Mouse (Mus musculus): ENCODE data around the gene Tpsg1.

Tpsg1 gene

DNA sequence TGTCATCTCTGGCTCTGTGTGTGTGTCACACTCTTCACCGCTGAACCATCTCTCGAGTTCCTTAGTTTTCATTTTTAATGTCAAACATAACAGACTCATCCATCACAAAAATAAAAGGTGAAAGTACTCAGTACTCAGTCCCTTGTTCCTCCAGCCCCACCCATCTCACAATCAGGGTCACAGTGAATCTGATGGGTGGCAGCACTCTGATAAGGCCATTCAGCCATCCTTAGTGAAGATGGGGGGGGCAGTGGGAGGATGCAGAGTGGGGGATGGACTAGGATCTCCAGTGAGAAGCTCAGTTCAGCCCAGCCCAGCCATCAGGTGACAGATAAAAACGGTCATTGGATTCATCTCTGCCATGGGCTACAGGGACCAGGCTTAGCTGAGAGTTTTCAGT lies at the start of gene Tpsg1:
Tpsg1 (plus strand) TSS at position 301 of the 400 bp plus-strand sequence.
- no peak for DNase-seq (ENCODE audit: low spot score)

GRCm38 (mm10) chr17:25320819-25321218 lies 48.3 kb upstream of the Tpsg1 start:
- DNase-seq (ENCODE audit: low spot score): no peak

GRCm38 (mm10) chr17:25322930-25323329 lies 46.1 kb upstream of the Tpsg1 start:
- DNase-seq (ENCODE audit: low spot score): no peak

GRCm38 (mm10) chr17:25332321-25332720 lies 36.8 kb upstream of the Tpsg1 start:
- no peak for DNase-seq (ENCODE audit: low spot score)

- DNase-seq (ENCODE audit: low spot score): peak; percentile 91
Observed at GRCm38 (mm10) chr17:25333943-25334342, 35.1 kb upstream of the Tpsg1 start.

DNA sequence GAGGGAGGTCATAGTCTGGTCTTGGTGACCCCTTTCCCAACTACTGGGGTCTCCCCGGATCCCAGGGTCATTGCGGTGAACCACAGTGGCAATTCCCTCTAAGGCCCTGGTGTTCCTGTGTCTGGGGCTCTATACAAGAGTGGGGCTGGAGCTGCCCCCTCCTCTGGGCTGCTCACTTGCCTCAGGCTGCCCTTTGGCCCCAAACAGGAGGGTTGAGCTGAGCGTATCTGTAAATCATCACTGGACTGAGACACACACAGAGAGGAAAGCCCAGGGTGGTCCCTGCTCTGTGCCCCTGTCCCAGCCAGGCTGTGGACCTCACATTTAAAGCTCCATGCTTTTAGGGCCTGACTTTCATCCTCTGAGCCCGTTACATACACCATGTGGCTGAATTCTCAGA lies 30.9 kb upstream of the Tpsg1 start:
- DNase-seq (ENCODE audit: low spot score): no peak

GRCm38 (mm10) chr17:25340003-25340402 lies 29.1 kb upstream of the Tpsg1 start:
- no peak for DNase-seq (ENCODE audit: low spot score)

GRCm38 (mm10) chr17:25341490-25341889 lies 27.6 kb upstream of the Tpsg1 start:
- DNase-seq (ENCODE audit: low spot score): no peak

DNA sequence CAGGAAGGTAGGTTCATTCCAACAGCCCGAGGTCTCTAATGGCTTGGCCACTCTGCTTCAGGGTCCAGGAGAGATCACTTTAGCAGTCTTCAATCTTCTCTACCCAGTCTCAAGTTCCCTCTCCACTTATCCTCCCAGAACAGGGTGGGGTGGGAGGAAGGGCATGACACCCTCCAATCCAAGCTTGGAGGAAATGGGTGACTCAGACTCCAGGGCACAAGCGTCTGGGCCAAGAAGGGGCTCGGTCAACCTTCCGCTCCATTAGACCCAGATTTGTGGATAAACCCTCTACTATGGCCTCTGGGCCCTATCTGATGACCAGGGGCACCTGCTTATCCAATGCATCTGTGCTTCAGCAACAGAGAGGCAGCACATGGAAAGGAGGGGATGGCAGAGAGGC lies 23.6 kb upstream of the Tpsg1 start, which contains the start of gene Tpsab1:
Tpsab1 (minus strand) TSS at position 101 of the 400 bp plus-strand sequence.
- DNase-seq (ENCODE audit: low spot score): no peak

- no peak for DNase-seq (ENCODE audit: low spot score)
Observed at GRCm38 (mm10) chr17:25361291-25361690, 7.8 kb upstream of the Tpsg1 start.

- DNase-seq (ENCODE audit: low spot score): peak; percentile 73
Observed at GRCm38 (mm10) chr17:25363726-25364125, 5.3 kb upstream of the Tpsg1 start.

GRCm38 (mm10) chr17:25366005-25366404 lies 3.1 kb upstream of the Tpsg1 start, which contains the start of gene Tpsb2:
TSS of gene Tpsb2 (plus strand) at chr17:25366305.
- no peak for DNase-seq (ENCODE audit: low spot score)

DNA sequence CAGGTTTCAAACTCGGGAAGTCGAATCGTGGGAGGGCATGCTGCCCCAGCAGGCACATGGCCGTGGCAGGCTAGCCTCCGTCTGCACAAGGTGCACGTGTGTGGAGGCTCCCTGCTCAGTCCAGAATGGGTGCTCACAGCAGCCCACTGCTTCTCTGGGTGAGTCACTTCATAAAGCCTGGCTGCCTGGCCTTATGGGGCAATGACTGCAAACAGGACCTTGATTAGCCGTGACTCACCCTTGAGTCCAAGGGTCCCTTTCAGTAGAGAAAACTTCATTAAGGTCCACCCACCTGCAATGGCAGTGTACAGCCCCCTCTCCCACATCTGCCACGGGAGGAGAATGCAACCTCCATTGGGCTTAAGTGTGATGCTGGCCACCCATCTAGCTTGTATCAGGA lies 3.4 kb downstream of the Tpsg1 start:
- DNase-seq (ENCODE audit: low spot score): no peak

DNA sequence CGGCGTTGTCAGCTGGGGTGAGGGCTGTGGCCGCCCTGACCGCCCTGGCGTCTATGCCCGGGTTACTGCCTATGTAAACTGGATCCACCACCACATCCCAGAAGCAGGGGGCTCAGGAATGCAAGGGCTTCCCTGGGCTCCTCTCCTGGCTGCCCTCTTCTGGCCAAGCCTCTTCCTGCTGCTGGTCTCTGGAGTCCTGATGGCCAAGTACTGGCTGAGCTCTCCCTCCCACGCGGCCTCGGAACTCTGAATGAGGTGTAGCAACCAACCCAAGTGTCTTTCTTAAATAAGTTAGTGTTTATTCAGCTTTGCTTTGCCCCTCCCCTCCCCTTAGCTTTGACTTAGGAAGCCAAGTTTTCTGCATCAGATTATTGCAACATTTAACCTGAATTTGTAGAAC lies 4.9 kb downstream of the Tpsg1 start:
- peak; percentile 50 for DNase-seq (ENCODE audit: low spot score)

DNA sequence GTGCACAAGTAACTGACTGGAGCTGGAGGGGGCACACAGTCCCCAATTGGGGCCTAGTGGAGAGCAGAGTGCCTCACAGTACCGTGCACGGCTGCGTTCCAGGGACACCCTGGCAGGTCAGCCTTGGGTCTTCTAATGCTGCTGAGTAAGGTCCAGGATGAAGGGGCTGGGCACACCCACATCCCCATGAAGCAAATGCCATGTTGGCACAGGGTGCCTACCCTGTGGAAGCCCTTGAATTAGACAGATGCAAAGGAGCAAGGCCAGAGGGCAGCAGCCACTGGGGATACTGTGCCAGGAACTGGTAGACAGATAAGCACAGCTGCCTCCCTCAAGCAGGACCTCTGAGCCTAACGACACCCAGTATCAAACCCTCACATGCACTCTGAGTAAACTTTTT lies 25.5 kb downstream of the Tpsg1 start:
- DNase-seq (ENCODE audit: low spot score): no peak

DNA sequence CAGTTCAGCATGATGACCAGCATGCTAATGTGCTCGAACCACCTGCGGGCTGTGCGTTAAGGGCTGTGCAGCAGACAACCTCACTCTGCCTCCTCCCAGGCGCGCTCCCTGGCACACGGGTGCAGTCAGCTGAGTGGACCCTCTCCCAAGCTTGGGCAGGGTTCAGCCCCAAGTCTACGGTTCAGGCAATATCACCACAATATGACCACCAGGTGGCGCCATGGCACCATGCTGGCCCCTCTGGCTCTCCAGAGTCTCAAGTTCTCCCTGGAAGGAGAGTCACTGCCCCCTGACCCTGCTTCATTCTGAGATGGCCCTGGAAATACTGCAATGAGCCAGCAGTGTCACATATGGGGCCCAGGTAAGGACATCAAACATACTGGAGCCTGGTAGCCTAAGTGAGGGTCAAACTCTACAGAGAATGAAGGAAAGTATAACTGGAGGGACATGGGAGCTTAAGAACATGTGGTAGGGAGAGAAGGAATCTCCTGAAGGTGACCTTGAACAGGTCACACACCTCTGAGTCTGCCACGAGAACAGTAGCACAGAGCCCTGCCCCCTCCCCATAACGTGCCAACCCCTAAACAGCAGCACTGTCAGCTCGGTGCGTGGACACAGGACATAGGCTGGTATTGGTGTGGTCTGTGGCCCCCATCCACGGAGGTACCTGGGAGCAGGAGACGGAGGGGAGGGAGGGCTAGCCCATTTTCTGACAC lies 28.9 kb downstream of the Tpsg1 start:
- peak; percentile 93 for DNase-seq (ENCODE audit: low spot score)

- DNase-seq (ENCODE audit: low spot score): no peak
Observed at GRCm38 (mm10) chr17:25398520-25398838, 29.4 kb downstream of the Tpsg1 start.

- DNase-seq (ENCODE audit: low spot score): peak; percentile 89
Observed at GRCm38 (mm10) chr17:25400443-25400842, 31.4 kb downstream of the Tpsg1 start.

DNA sequence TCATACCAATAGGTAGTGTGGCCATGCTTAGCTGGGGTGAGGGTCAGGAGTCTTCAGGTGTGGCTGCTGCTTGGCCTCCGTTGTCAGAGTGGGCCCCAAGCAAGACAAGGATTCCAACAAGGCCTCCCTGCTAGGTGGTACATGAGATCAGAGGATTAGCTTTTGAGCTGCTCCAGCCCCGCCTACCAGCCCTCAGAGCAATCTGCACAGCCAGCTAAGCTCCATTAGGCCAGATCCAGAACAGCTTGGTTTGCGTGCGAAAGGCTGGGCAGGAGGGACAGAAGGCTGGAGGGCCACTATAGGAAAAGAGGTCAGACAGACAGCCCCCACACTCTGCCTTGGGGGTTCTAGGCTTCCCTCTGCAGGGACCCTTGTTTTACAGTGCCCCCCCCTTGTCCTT lies 32.4 kb downstream of the Tpsg1 start:
- no peak for DNase-seq (ENCODE audit: low spot score)

- DNase-seq (ENCODE audit: low spot score): no peak
Observed at GRCm38 (mm10) chr17:25402224-25402623, 33.2 kb downstream of the Tpsg1 start.

- no peak for DNase-seq (ENCODE audit: low spot score)
Observed at GRCm38 (mm10) chr17:25404190-25404589, 35.1 kb downstream of the Tpsg1 start.

- DNase-seq (ENCODE audit: low spot score): no peak
Observed at GRCm38 (mm10) chr17:25405224-25405895, 36.3 kb downstream of the Tpsg1 start.

DNA sequence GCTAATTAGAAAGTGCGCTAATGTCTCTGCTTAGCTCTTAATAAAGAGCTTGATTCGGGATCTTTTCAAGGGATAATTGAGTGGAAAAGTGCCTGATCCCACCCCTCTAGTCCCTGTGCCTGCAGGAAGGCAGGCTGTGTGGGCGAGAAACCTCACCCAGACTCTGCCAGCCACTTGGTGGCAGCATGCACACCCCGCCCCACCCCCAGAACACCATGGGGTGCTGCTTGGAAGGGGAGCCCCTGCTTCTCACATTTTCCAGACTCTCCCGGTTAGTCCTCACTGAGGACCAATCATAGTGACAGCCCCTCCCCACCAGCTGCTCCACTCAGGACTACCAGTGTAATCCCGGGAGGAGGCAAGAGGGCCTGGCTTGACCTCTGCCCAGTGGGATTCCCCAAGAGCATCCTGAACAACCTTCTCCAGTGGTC lies 37.0 kb downstream of the Tpsg1 start:
- DNase-seq (ENCODE audit: low spot score): peak; percentile 31

GRCm38 (mm10) chr17:25407352-25407751 lies 38.3 kb downstream of the Tpsg1 start:
- no peak for DNase-seq (ENCODE audit: low spot score)
